Mouse (Mus musculus) CD4-positive, CD25-positive, alpha-beta regulatory T cell, adult 4 months (primary cell): ENCODE data around the gene Mlec. TPM values are rescaled to one million over a fixed set of nuclear protein-coding genes. Genes with fewer than 3 reads are reported as not detected.
"Not testable (repeated sequence)": the region's sequence is repeated elsewhere in the genome, so short reads cannot be mapped to it uniquely, and the experiment has no call there.

Experiments
- ATAC-seq: one replicate; pipeline ENCODE4 v1.8.0; 2017
- polyA plus RNA-seq, 2 experiments: library from polyadenylated mRNA; unstranded; fragments of 100-300 nt; shearing (Covaris generic); gene quantifications; one replicate each; pipeline ENCODE4 v1.2.1; 2017

Gene Mlec
- polyA plus RNA-seq, 2 experiments from 2014 or later = 28.9 to 37.0 TPM

- ATAC-seq = no peak
These were observed 19.9 kb upstream of the Mlec start for GRCm38 (mm10) chr5:115177866-115178265.

GRCm38 (mm10) chr5:115174554-115174953 is 16.6 kb upstream of the Mlec start:
- ATAC-seq = no peak

- ATAC-seq = no peak
These were observed 12.2 kb upstream of the Mlec start for GRCm38 (mm10) chr5:115170150-115170549.

GRCm38 (mm10) chr5:115168641-115169415 is 10.8 kb upstream of the Mlec start:
- no peak for ATAC-seq

GRCm38 (mm10) chr5:115167396-115167795 is 9.4 kb upstream of the Mlec start:
- ATAC-seq = peak; percentile 100

GRCm38 (mm10) chr5:115166815-115167194 is 8.8 kb upstream of the Mlec start:
- no peak for ATAC-seq

GRCm38 (mm10) chr5:115165895-115166814 is 8.2 kb upstream of the Mlec start:
- ATAC-seq = no peak

- ATAC-seq = no peak
These were observed 7.4 kb upstream of the Mlec start for GRCm38 (mm10) chr5:115165351-115165750.

GRCm38 (mm10) chr5:115164446-115164845 is 6.5 kb upstream of the Mlec start:
- not testable (repeated sequence) for ATAC-seq

- ATAC-seq = no peak
These were observed 5.6 kb upstream of the Mlec start for GRCm38 (mm10) chr5:115163563-115163962.

- not testable (repeated sequence) for ATAC-seq
These were observed 3.9 kb upstream of the Mlec start for GRCm38 (mm10) chr5:115161940-115162279.

- no peak for ATAC-seq
These were observed 3.3 kb upstream of the Mlec start for GRCm38 (mm10) chr5:115161064-115161939.

- ATAC-seq = no peak
These were observed 2.7 kb upstream of the Mlec start for GRCm38 (mm10) chr5:115160655-115161054.

- ATAC-seq = no peak
These were observed 1.2 kb upstream of the Mlec start for GRCm38 (mm10) chr5:115159165-115159564.

- ATAC-seq = no peak
These were observed 918 bp downstream of the Mlec start for GRCm38 (mm10) chr5:115156933-115157589.

GRCm38 (mm10) chr5:115156401-115156800 is 1.6 kb downstream of the Mlec start:
- no peak for ATAC-seq

GRCm38 (mm10) chr5:115155831-115156230 is 2.1 kb downstream of the Mlec start:
- ATAC-seq = no peak

GRCm38 (mm10) chr5:115155156-115155631 is 2.8 kb downstream of the Mlec start:
- ATAC-seq = no peak

GRCm38 (mm10) chr5:115152132-115152956 is 5.6 kb downstream of the Mlec start:
- no peak for ATAC-seq

GRCm38 (mm10) chr5:115151457-115151856 is 6.5 kb downstream of the Mlec start:
- peak; percentile 30 for ATAC-seq

GRCm38 (mm10) chr5:115150991-115151390 is 7.0 kb downstream of the Mlec start:
- ATAC-seq = peak; percentile 49
